Mouse (Mus musculus): Measurements from ENCODE around the gene Lmf1.

Gene Lmf1

DNA sequence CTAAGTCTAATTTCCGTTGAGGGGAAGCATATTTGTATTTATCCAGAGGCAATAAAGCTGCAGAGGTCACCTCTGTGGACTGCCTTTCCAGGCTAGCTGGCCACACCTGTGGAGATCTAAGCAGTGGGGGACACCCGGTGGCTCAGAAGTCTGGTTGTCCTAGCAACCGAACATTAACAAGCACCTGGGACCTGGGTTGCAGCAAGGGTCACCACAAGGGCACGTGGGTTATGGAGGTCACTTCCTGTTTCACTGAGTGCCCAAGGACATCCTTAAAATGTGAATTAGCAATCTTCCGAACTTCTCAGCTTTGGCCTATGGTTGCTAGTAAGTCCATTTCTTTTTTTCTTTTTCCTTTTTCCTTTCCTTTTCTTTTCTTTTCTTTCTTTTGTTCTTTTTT, 25.3 kb downstream of the Lmf1 start:
- DNase-seq (ENCODE audit: low read depth, low spot score): peak; percentile 55

DNA sequence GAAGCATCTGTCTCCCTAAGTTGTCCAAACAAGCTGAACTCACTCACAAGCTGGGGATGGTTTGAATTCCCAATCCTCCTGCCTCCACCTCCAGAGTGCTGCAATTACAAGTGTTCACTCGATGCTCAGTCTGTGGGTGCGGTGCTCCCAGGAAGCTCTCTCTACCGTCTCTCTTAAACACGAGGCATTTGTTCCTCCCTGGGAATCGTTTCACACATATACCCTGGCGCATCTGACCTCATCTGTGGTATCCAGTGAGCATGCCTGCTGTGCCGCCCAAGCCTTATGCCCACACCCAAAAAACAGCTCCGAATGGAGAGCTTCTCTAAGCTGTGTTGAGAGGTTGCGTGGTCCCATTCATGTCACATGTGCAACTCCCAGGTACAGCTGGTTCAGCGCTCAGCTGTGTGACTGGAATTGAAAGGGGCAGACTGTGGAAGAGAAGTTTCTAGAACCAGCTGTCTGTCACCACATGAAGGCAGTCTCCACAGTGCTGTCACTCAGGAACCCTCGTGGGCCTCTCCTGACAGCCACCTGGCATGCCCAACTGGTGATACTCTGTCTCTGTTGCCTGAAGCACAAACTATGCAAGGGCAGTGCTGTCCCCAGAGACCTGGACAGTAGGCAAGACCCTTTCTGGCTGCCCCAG, 29.4 kb downstream of the Lmf1 start:
- DNase-seq (ENCODE audit: low read depth, low spot score): no peak

DNA sequence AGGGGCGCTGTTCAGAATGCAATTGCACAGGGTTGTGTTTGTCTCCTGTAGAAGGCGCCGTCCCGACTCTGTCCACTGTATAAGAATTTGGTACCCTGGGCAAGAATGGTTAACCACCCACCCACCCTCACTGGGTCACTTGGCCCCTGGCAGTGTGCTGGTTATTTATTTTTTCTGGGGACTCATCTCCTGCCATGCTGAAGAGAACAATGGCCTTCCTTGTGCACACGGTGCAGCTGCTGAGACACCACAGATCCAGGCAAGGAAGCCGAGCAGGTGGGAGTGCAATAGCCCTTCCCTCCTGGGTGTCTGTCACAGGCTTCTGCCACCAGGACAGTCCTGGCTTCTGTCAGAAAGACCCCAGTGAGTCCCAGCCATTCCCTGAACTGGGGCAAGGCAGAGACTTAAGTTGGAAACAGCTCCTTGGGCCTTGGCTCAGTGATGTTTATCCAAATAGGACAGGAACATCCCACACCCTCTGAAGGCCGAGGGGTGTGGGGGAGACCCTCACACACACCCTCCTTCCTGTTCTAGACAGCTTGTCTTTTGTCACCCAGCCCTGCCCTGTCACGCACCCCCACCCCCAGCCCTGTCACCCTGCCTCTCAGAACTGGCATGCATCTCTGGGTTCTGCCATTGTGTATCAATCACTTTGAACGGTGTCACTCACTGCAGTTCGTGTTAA, 30.1 kb downstream of the Lmf1 start:
- no peak for DNase-seq (ENCODE audit: low read depth, low spot score)

DNA sequence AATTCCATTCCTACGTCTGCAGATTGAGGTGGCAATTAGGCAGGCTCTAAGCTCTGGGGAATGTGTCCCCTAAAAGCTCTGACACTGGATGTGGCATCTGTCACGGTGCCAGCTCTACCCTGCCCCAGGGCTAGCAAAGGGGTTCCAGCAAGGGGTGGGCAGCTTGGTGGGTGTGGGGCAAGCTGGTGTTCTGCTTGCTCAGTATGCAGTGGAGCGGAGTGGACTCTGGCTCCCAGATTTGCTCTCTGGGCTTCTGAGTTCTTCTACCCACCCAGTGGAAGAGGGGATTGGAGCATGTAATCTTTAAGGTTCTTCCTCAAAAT, 30.6 kb downstream of the Lmf1 start:
- DNase-seq (ENCODE audit: low read depth, low spot score): no peak

DNA sequence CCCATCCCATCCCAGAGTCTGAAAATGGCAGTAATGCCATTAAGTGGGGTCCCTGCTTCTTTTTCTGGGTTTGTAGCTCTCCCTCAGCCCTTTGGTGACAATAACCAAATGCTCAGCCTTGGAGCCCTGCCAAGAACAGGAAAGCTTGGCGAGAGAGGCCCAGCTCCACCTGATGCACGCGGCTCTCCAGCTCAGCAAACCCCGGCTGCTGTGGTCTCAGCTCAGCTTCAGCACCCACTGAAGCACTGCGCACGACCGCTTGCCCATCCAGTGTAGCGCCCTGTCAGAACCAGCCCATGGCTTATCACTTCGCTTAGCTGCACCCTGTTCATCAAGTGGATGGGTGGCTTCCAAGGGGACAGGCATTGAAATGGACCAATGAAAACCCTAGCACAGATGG, 31.3 kb downstream of the Lmf1 start:
- no peak for DNase-seq (ENCODE audit: low read depth, low spot score)

DNA sequence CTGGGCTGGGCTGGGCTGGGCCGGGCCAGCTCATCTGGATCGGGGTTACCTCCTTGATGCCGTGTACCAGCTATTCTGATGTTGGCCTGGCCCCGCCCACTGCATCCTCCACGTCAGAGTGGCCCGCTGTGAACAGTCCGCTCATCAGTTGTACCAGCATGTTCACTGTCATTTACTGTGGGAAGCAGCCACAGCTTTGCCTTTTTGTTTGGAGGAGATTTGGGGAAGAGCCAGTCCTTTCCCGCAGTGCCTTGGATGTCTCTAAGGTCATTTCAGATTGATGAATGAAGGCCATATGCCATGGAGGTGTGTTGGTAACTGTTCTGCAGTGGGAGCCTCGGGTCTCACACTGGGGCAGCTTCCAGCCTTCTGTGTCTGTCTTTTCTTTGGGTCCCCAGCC, 33.7 kb downstream of the Lmf1 start:
- no peak for DNase-seq (ENCODE audit: low read depth, low spot score)

DNA sequence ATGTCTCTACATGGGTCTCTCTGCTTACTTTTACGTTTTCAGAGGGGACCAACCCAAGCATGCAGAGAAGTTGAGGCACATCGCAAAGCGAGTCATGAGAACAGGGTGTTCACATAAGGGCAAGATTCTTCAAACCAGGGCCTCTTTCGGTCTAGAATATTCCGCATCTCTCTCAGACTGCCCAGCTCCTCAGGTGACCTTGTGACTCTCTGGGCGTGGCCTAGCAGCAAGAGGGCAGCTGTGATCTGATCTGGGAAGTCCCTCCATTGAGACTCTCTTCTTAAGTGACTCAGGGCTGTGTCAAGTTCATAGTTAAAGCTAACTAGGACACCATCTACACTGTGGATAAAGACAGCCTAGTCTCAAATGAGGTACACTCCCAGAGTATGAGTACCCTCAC, 34.4 kb downstream of the Lmf1 start:
- DNase-seq (ENCODE audit: low read depth, low spot score): no peak

DNA sequence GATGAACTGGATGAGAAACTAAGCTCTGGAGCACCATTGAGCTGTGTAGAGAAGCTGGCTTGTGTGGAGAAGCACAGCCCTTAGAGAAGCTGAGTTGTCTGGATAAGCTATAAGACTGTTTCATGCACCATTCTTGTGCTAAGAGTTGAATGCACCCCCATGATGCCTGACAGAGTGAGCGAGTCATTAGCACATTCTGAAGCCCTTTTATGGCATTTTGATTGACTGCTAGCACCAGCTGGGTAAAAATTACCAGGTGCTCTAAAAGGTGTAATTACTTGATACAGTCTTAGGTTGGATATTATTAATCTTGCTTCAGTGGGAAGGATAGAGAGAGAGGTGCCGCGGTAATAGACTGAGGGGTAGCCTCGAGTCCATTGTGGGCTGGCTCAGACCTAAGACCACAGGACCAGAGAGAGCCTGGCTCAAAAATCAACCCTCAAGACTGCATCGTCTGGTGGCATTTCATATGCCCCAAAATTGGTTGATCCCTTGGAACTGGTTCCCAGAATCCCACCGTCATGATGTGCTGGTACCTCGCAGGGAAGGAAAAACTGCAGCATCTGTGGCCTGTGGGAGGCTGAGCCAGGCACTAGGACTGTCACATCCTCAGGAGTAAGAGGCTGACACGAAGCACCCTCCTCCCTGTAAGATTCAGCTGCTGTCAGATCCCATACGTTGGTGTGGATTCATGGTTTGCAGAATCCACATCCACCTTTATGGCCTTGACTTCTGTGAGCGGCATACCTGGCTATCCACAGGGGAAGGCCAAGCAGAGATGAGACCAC, 36.0 kb downstream of the Lmf1 start:
- no peak for DNase-seq (ENCODE audit: low read depth, low spot score)

DNA sequence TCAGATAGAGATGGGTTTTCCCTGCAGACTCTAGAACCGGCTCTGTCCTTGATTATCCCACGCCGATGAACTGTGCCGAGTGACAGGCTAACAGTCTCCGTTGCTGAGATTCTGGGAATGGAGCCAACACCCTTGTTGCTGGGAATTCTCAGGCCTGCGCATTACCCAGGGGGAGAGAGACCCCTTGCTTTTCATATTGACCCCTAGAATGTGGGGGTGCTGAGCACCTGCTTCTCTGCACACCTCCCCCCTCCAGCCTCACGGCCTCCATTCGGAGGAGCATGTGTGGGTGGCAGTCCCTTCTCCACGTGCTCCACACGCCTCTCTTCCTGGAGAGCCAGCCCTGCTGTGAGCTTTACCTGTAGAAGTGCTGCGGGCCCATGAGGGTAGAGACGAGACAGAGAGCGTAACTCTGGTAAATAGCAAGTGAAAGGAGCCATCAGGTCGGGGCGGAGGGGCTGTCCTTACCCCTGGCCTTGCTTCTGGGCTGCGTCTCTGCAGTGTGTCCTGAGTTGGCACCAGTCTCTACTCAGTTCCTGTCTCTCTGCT, 39.7 kb downstream of the Lmf1 start:
- no peak for DNase-seq (ENCODE audit: low read depth, low spot score)

DNA sequence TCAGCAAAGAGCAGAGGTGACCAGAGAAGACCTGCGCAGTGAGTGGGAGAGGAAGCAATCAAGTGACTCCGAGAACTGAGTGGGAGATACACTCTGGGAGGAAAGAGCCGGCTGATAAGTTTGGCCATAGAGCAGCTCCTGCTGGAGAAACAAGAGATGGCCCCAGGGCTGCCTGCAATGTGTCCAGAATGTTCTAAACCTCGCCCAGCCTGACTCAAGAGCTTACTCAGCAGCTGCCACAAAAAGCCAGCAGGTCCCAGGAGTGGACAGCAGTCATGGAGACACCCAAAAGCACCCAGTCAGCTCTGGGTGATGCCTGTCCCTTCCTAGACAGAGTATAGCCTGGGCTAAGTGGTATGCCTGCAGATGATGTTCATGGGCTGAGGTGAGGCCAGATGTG, 44.6 kb downstream of the Lmf1 start:
- no peak for DNase-seq (ENCODE audit: low read depth, low spot score)

DNA sequence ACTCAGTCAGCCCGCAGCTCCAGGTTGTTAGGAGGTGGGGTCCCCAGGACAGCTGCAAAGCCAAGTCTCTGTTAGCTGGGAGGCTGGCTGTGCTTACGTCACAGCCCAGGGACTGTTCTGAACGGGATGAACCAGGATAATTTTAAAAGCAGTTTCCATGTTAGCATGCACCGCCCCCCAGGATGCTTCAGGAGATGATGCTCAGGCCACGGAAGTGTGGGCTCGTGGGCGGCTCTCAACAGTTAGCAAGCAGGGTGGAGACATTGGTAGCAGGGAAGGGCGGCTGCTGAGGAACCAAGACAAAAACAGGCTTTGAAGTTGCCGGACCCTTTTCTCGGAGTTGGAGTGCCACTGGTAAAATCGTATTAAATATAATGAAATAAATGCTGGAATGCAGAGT, 45.0 kb downstream of the Lmf1 start:
- no peak for DNase-seq (ENCODE audit: low read depth, low spot score)

DNA sequence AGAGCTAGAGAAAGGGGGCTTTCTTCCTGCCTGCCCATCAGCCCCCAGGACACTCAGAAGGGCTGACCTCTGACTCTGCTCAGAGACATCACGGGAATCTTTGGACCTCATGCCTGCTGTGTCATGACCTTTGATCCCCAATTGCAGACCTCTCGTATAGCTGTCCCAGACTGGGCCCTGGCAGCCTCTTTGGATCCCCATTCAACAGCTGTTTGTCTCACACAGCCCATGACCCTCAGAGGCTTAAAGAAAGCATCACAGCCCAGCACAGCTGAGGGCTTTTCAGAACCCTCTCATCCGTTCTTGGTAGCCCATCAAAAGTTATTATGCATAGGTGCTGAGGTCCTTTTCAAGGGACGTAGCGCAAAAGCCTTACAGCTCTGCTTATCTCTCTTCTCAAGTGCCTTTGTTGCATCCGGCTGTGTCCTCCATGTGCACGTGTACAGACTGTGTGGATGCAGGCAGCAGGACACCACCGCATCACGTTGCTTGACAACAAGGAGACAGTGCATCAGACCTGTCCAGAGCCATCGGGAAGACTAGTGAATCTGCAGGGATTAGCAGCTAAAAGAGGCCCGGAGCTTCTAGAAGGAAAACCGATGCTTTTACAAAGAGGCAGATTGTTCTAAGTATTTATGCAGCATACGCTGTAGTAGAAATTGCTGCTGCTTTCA, 45.7 kb downstream of the Lmf1 start:
- no peak for DNase-seq (ENCODE audit: low read depth, low spot score)

DNA sequence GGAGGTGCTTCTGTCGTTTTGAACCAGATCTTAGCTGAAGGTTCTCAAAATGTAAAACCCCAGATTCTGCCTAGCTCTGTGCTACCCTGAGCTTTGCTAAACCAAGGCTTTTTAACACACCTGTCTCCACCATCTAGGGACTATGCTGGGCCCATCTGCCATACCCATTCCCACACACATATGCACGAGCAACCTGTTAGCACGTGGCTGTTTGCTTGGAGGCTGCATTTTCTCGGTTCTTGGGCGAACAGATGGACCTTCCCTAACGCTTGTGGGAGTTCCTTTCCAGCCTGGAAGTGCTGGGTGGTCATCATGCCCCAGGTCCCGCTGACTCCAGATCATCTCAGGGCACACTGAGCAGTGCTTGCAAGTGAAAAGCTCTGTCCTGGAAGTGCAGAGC, 46.4 kb downstream of the Lmf1 start:
- DNase-seq (ENCODE audit: low read depth, low spot score): no peak

DNA sequence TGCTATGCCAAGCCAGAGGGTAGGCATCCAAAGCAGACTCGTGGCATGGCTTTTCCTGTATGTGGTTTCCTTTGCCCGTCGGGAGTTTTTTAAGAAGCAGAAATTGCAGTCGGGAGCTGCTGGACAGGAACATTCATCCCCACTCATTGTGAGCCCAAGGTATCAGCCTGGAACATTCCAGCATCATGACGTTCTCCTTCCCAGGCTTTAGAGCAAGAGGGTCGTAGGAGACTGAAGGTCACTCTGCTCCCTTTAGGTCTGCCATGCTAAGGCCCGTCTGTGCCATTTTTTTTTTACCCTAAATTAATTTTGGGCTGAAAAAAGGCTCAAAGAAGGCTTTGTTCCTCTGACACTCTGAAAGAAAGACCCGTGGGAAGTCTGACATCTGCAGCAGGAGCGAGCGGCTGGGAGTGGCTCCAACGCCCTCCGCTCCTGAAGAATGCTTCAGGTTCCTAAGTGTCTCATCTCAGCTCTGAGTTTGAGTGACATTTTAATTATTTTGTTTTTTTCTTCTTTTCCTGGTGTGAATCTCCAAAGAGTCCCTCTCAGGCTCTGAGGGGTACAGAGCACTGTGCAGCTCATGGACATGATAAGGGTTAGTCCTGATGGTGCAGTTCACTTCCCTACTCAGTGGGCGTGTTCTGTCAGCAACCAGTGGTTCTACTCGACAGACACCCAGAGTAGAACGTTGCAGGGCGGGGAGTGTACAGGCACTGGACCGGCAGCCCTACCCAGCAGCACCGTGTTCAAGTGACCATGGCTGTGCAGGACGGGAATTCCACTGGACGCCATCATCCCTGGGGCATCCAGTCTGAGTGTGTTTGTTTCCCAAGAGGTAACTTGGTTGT, 47.5 kb downstream of the Lmf1 start:
- DNase-seq (ENCODE audit: low read depth, low spot score): no peak

DNA sequence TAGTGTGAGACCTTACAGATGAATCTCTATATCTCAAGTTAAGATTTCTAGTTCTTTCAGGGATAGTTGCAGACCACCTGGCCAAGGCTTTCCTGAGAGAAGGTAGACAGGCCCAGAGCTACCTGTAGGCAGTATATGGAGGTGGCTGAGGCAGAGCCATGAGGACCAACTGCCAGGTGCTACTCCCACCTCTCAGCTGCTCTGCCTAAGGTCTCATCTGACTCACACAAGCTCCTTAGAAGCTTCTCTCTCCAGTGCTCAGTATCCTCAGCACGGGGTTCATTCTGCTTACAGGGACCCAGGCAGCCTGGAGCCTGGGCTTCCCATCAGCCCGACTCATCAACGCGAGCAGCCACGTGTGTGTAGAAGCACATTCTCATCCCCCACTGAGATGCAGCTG, 51.4 kb downstream of the Lmf1 start:
- DNase-seq (ENCODE audit: low read depth, low spot score): no peak

DNA sequence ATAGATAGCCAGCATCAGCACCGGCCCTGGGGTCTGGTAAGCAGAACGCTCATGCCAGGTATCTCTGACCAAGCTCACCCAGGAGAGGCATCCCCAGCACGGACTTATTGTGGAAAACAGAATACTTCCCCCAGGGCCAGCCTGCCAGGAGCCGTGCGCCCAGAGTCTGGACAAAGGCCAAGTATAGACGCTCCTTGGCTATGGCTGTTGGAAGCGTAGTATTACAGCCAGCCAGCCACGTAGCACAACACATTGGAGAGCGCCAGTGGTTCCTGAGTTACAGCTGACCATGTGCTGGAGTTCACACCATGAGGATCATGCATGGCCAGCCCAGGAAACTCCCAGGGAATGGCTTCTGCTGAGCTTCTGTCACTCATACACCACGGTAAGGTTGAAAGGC, 55.2 kb downstream of the Lmf1 start:
- no peak for DNase-seq (ENCODE audit: low read depth, low spot score)

DNA sequence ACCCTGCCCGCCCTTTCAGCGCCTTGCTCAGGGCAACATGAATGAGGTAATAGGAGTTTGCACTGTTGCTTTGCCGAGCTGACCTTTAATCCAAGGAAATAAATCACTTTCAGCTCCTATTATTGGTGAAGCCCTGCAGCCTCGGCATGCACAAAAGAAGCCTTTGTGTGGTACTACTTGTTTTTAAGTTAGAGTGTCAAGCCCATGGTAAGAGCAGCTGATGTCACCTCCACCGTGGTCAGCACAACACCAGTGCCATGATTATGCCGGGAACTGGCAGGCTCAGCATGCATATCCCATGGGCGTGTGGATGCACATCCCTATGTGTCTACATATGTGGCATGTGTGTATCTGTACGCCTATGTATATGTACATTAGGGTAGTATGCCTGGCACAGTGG, 56.5 kb downstream of the Lmf1 start:
- DNase-seq (ENCODE audit: low read depth, low spot score): peak; percentile 70

DNA sequence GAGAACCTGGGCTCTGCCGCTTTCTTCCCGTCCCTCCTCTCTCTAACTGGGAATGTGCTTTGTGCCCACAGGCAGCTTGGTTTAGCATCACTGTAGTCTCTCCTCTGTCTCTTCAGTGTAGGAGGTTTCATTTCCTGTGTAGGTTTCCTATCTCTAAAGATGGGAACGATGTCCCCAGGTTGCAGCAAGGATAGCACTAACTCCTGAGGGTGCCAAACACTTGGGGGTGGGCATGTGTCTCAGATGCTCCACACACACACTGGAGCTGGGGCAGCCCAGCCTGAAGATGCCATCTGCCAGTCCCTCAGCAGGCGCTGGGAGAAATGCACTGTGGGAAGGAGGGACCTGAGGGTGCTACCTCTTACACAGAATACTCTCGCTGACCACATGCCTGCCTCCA, 56.9 kb downstream of the Lmf1 start:
- DNase-seq (ENCODE audit: low read depth, low spot score): no peak

DNA sequence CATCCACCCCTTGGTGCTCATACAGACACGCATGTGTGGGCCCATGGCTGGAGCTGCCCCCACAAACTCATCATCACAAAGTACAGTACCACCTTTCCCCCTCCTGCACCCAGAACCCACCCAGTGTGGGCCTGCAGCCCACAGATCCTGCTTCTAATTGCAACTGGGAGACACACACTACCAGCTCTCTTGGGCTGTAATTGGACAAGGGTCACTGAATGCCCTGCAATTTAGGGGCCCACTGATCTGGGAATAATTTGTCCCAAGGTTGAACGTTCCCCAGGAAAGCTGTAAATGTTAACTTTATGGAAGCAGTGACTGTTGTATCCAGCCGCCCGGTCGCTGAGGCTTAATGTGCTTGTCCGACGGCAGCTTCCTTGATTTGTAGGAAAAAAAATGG, 59.1 kb downstream of the Lmf1 start:
- DNase-seq (ENCODE audit: low read depth, low spot score): peak; percentile 31

DNA sequence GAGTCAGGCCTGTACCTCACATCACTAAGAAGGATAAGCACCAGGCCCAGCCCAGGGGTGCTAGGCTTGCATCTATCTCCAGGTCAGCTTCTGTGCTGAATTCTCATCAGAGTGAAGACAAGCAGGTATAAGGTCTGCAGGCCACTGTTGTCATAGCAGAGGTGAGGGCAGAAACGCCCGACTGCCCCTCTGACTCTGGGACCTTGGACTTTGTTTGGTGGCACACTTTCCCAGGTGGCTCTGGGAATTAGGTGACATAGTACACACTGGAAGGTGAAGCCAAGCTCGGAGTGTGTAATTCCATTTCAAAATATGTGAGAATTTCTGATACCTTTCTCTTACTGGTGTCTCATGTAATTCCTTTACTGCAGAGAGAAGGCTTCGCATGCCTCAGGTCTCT, 59.6 kb downstream of the Lmf1 start:
- no peak for DNase-seq (ENCODE audit: low read depth, low spot score)

DNA sequence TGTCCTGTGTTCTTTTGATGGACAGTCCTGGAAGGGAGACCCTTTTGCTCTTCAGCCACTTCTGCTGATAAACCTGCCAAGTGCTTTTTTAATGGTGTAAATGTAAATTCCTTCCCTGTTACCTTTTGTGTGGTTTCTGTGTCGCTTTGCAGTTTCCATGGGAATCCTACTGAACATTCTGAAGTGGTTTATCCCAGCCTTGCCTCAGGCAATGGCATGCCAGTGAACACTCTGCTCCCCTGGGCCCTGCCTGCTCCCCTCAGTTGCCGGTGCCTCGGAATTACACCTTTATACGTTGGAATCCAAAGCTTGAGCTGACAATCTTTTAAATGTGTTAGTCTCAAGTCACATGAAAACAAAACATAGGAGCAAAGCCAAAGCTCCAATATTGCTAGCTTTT, 62.1 kb downstream of the Lmf1 start:
- peak; percentile 32 for DNase-seq (ENCODE audit: low read depth, low spot score)

Measured in forelimb bud, embryonic 11.5 days (tissue).